Mouse (Mus musculus) liver, postnatal 0 days (tissue): ENCODE data around the gene Nr4a1.

ENCODE experiments used
- CTCF ChIP-seq: sonication (generic); IDR thresholded peaks from 2 replicates; pipeline ENCODE4 v1.5.1; 2016; ENCODE audit warnings: antibody characterized with exemption, low read depth
- EP300 ChIP-seq: IDR thresholded peaks from 2 replicates; pipeline ENCODE4 v1.6.1; 2016; ENCODE audit warnings: antibody characterized with exemption, low read depth, mild to moderate bottlenecking

DNA sequence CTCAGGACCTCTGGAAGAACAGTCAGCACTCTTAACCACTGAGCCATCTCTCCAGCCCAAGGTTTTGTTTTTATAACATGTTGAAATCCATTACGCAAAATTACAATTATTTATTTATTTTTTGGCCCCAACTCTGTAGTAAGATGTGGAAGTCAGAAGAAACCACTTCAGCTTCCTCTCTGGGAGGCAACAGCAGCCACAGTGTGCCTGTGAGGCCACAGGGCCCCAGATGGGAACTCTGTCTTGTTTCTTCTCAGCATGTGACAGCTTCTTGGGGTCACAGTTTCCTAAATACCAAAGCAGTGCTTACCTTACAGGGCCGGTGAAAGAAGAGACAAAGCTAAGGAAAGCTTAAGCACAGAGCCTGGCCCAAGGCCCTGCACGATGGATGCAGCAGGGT is 10.1 kb upstream of the Nr4a1 start:
- TF ChIP-seq EP300, result no peak
- TF ChIP-seq CTCF, result no peak
